9 mouse cellular contexts compared by ENCODE assay signal in genomic region chrX:98380247-98380905, GRCm38 (mm10).
DNase-seq lines count a peak whose midpoint lies in the region; ATAC-seq lines count a peak whose summit lies in the region.
"Had no signal": no experiment of that assay in that cellular context is flagged by ENCODE, and none has a peak within 500 bp of the region (broad histone marks: within the 10 kb centered on the region; RNA-seq: fewer than 3 reads in every experiment).

No protein-coding gene starts in this region.

- no peak overlapping the region for H3K9ac ChIP-seq in forebrain, embryonic 14.5 days (ENCODE audit: low read length)
- H3K9ac ChIP-seq in forebrain, embryonic 16.5 days (replicated peaks; ENCODE audit: low read depth, low read length): no peak overlapping the region
- H3K9ac ChIP-seq in midbrain, embryonic 16.5 days (ENCODE audit: low read depth, low read length): no peak overlapping the region
- H3K9ac ChIP-seq: midbrain, embryonic 12.5 days had no signal

- WGBS in forebrain, embryonic 14.5 days: 68% methylated on average over 7 of the region's 7 CpGs
- WGBS in forebrain, embryonic 16.5 days: 53% methylated on average over 7 of the region's 7 CpGs
- WGBS in midbrain, embryonic 16.5 days: 70% methylated on average over 7 of the region's 7 CpGs

- intact Hi-C loops in heart, postnatal 36 days (cut with DNase I): loop anchor here (5.0 kb wide), 1 partner anchor 233 kb away; the partner anchor contains the start of gene Ar

- H3K9me3 ChIP-seq in forebrain, embryonic 14.5 days (replicated peaks; ENCODE audit: control insufficient read depth, low read length): no peaks in the 10 kb centered on the region
- no peaks in the 10 kb centered on the region for H3K9me3 ChIP-seq in forebrain, embryonic 16.5 days (ENCODE audit: control insufficient read depth, low read length)
- H3K9me3 ChIP-seq in midbrain, embryonic 16.5 days (replicated peaks; ENCODE audit: control insufficient read depth, low read length, poor library complexity, severe bottlenecking): no peaks in the 10 kb centered on the region
- H3K9me3 ChIP-seq: midbrain, embryonic 12.5 days had no signal

- peak; percentile 19 for DNase-seq in forebrain, embryonic 14.5 days (ENCODE audit: low spot score)
- peak; percentile 70 for DNase-seq in 416B (ENCODE audit: low read depth)
- DNase-seq in cerebellum, postnatal 36 days: peak; percentile 18 to 23
- peak; percentile 60 to 66 for DNase-seq in heart, postnatal 36 days
- DNase-seq in lung, postnatal 10 days: peak; percentile 73
- no peak for DNase-seq in c-Kit-positive CD71-positive TER-119-positive erythroid progenitor cells, embryonic 14.5 days (ENCODE audit: low spot score)

- no peaks in the 10 kb centered on the region for H3K4me1 ChIP-seq in forebrain, embryonic 14.5 days (ENCODE audit: control insufficient read depth, insufficient read depth, low read length)
- no peaks in the 10 kb centered on the region for H3K4me1 ChIP-seq in forebrain, embryonic 16.5 days (replicated peaks; ENCODE audit: control insufficient read depth, insufficient read depth, low read length)
- no peaks in the 10 kb centered on the region for H3K4me1 ChIP-seq in midbrain, embryonic 16.5 days (ENCODE audit: control insufficient read depth, insufficient read depth, low read length)
- H3K4me1 ChIP-seq: midbrain, embryonic 12.5 days had no signal

- no peak overlapping the region for H3K27ac ChIP-seq in forebrain, embryonic 14.5 days (ENCODE audit: low read depth, low read length)
- no peak overlapping the region for H3K27ac ChIP-seq in forebrain, embryonic 16.5 days (ENCODE audit: low read length)
- no peak overlapping the region for H3K27ac ChIP-seq in midbrain, embryonic 16.5 days (ENCODE audit: low read length)
- H3K27ac ChIP-seq: midbrain, embryonic 12.5 days had no signal

- no peak overlapping the region for H3K4me3 ChIP-seq in forebrain, embryonic 14.5 days (ENCODE audit: low read depth, low read length)
- H3K4me3 ChIP-seq in forebrain, embryonic 16.5 days (replicated peaks; ENCODE audit: low read length): no peak overlapping the region
- no peak overlapping the region for H3K4me3 ChIP-seq in midbrain, embryonic 16.5 days (ENCODE audit: low read depth, low read length)
- H3K4me3 ChIP-seq: midbrain, embryonic 12.5 days had no signal

- H3K4me2 ChIP-seq in forebrain, embryonic 14.5 days (ENCODE audit: low read length): no peak overlapping the region
- H3K4me2 ChIP-seq in forebrain, embryonic 16.5 days (ENCODE audit: low read length): no peak overlapping the region
- no peak overlapping the region for H3K4me2 ChIP-seq in midbrain, embryonic 16.5 days (ENCODE audit: low read length)
- H3K4me2 ChIP-seq: midbrain, embryonic 12.5 days had no signal

- H3K36me3 ChIP-seq in forebrain, embryonic 14.5 days (ENCODE audit: control insufficient read depth, insufficient read depth, low read length): no peaks in the 10 kb centered on the region
- no peaks in the 10 kb centered on the region for H3K36me3 ChIP-seq in forebrain, embryonic 16.5 days (ENCODE audit: control insufficient read depth, insufficient read depth)
- H3K36me3 ChIP-seq in midbrain, embryonic 16.5 days (ENCODE audit: control insufficient read depth, insufficient read depth, low read length): no peaks in the 10 kb centered on the region
- H3K36me3 ChIP-seq: midbrain, embryonic 12.5 days had no signal

- no peaks in the 10 kb centered on the region for H3K27me3 ChIP-seq in forebrain, embryonic 14.5 days (replicated peaks; ENCODE audit: control insufficient read depth, insufficient read depth, low read length)
- H3K27me3 ChIP-seq in forebrain, embryonic 16.5 days (replicated peaks; ENCODE audit: control insufficient read depth, insufficient read depth, low read length): no peaks in the 10 kb centered on the region
- H3K27me3 ChIP-seq in midbrain, embryonic 16.5 days (ENCODE audit: control insufficient read depth, insufficient read depth, low read depth, low read length): no peaks in the 10 kb centered on the region
- H3K27me3 ChIP-seq: midbrain, embryonic 12.5 days had no signal

- no peak for ATAC-seq in forebrain, embryonic 14.5 days
- no peak for ATAC-seq in forebrain, embryonic 16.5 days
- ATAC-seq in midbrain, embryonic 16.5 days: no peak
